Mouse (Mus musculus) embryonic fibroblast, embryonic 13.5 days (primary cell): ENCODE results near the gene Prm2.

Experiments used
- CTCF ChIP-seq: IDR thresholded peaks from 2 replicates; pipeline ENCODE4 v1.5.1; 2011; ENCODE audit warnings: mild to moderate bottlenecking, control low read depth, low read length, moderate library complexity, borderline replicate concordance; ENCODE audit not compliant: insufficient read depth
- POLR2A ChIP-seq: IDR thresholded peaks from 2 replicates; pipeline ENCODE4 v1.6.1; 2011; ENCODE audit warnings: low read depth, mild to moderate bottlenecking, control low read depth, low read length, moderate library complexity

DNA sequence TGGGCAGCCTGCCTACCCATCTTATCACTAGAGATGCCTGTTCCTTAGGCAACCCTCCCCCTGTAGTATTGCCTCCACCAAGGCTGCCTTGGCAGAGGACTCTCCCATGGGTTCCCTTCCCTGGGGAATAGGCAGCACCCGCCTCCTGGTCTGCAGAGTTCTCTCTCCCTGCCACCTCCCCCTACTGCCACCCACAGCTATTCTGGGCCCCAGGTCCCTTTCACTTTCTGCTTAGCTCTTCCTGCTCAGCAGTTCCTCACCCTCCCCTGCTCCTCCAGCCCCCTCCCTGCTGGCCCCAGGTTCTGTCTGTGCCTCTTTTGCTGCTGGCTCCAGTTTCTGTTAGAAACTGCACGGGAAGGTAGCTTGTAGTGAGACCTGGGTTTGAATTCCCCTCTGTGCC, 26.3 kb downstream of the Prm2 start:
- TF ChIP-seq CTCF, result no peak
- TF ChIP-seq POLR2A, result no peak
